Mouse (Mus musculus) E14TG2a.4 (cell line): Measurements from ENCODE around the gene Cc2d1a.
A peak's percentile ranks its signal among the peaks of the same experiment; 100 is the strongest.

Source experiments
- H3K27me3 ChIP-seq: 2 replicates; pipeline ENCODE4 v1.6.1; 2014; ENCODE audit warnings: low read length, control low read depth; ENCODE audit not compliant: insufficient read depth
- H3K36me3 ChIP-seq: 2 replicates; pipeline ENCODE4 v1.6.1; 2014; ENCODE audit warnings: low read length, control low read depth; ENCODE audit not compliant: insufficient read depth
- H3K4me1 ChIP-seq: replicated peaks from 2 replicates; pipeline ENCODE4 v1.6.1; 2014; ENCODE audit warnings: low read depth, low read length, control low read depth
- H3K4me3 ChIP-seq: replicated peaks from 2 replicates; pipeline ENCODE4 v1.5.1; 2014; ENCODE audit warnings: mild to moderate bottlenecking, low read length
- H3K9me3 ChIP-seq: 2 replicates; pipeline ENCODE4 v1.6.1; 2014; ENCODE audit warnings: low read length, control low read depth
- CTCF ChIP-seq: conservative IDR thresholded peaks from 2 replicates; pipeline ENCODE4 v1.5.1; 2014; ENCODE audit warnings: low read length
- NANOG ChIP-seq: IDR thresholded peaks from 2 replicates; pipeline ENCODE4 v1.6.1; 2014; ENCODE audit warnings: borderline replicate concordance, low read length, mixed read lengths
- POU5F1 ChIP-seq: IDR thresholded peaks from 2 replicates; pipeline ENCODE4 v1.6.1; 2014; ENCODE audit warnings: low read length, borderline replicate concordance

Cc2d1a gene

DNA sequence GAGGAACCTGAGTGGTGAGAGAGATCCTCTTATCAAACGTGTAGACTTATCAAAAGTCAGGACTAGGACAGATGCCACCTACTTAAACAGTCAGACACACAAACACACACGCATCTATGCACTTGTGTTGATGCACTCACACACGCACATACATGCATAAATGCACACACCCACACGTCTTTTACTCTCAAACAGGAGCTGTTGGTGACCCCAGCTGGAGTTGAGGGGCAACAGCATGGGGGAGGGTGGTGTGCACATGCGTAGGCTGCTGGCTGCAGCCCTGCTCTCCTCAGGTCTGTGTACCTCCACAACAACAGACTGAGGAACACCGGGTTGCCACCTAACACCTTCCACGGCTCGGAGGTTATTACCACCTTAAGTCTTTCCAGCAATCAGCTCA is 19.5 kb downstream of the Cc2d1a start:
- Histone ChIP-seq H3K27me3 (peaks cover 29% of the 10 kb centered on the region), H3K36me3 (peaks cover 14% of the 10 kb centered on the region), H3K4me1 (peaks cover 65% of the 10 kb centered on the region), H3K4me3 (0 out of 2 replicates have a peak overlapping the region, but pooled peaks have one; percentile 64), H3K9me3 (no peaks in the 10 kb centered on the region)
- TF ChIP-seq POU5F1 (no peak), CTCF (no peak), NANOG (no peak)

DNA sequence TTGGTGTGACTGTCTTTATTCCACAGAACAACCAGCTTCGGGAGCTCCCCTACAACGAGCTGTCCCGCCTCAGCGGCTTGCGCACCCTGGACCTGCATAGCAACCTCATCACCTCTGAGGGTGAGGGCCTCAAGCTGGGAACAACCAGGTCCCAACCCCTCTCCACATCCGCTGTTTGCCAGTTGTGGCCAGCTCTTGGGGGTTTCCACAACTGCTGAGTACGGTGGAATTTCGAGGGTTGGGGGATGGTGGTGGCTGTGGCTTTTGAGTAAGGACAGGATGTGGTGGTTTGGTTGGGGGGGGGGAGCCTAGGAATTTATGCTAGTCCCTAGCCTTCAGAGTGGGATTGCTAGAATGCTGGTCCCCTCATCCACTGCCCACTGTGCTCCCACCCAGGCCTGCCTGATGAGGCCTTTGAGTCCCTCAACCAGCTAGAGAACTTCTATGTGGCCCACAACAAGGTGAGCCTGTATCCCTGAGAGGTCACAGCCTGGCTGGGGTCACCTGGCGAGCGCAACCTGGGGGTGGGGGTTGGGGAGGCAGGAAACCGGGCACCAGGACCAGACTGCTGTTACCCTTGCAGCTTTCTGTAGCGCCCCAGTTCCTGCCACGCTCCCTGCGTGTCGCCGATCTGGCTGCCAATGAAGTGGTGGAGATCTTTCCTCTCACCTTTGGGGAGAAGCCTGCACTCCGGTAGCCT is 20.4 kb downstream of the Cc2d1a start:
- TF ChIP-seq NANOG (no peak), POU5F1 (no peak), CTCF (no peak)

DNA sequence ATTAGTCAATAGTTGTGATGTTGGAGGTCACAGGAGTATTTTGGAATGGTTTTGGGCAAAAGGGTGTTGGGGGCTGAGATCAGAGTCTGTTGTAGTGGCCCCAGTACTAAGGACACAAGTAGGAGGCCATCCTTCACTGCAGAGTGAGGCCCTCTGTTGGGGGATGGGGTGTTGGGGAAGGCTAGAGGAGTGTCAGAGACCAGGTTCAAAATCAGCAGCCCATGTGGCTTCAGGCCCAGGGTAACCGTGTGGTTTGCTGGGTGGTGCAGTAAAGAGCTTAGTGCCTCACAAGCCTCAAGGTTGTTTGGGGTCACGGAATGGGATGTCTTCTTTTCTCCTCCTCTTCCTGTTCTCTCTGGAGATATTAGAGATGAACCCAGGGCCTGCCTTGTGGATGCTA is 21.0 kb downstream of the Cc2d1a start:
- peaks cover 34% of the 10 kb centered on the region for H3K27me3 ChIP-seq
- H3K4me1 ChIP-seq, result peaks cover 52% of the 10 kb centered on the region
- no peak overlapping the region for H3K4me3 ChIP-seq
- TF ChIP-seq CTCF (no peak), POU5F1 (no peak), NANOG (no peak)
- H3K9me3 ChIP-seq, result no peaks in the 10 kb centered on the region
- H3K36me3 ChIP-seq, result no peaks in the 10 kb centered on the region; the same call in 1 of the 2 replicates

More for the DNA sequence above, 20.4 kb downstream of the Cc2d1a start:
- peaks cover 34% of the 10 kb centered on the region for H3K27me3 ChIP-seq
- H3K4me1 ChIP-seq, result peaks cover 58% of the 10 kb centered on the region
- H3K4me3 ChIP-seq, result peak overlapping the region; percentile 64
- peaks cover 6% of the 10 kb centered on the region for H3K36me3 ChIP-seq
- no peaks in the 10 kb centered on the region for H3K9me3 ChIP-seq

DNA sequence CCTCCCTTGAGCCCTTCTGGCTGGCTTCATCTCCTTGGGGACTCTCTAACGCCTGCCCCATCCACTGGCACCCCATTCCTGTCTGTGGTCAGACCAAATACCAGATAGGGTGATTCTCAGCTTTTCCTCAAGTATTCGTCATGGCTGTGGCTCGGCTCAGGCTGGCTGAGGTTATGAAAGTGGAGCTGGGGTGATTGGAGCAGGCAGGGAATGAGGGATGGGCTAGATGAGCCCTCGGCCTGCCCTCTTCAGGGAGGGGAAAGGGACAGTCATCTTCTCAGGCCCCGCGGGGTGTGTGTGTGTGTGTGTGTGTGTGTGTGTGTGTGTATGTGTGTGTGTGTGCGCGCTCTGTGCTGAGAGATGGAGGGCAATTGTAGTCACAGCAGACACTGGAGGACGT is 22.1 kb downstream of the Cc2d1a start, which contains the start of gene Podnl1:
Gene Podnl1 (plus strand): TSS at position 334 of the 400 bp plus-strand sequence.
- Histone ChIP-seq H3K4me3 (no peak within 1 kb of the TSS), H3K9me3 (no peaks in the 10 kb centered on the region), H3K4me1 (peaks cover 41% of the 10 kb centered on the region), H3K36me3 (no peaks in the 10 kb centered on the region), H3K27me3 (peaks cover 34% of the 10 kb centered on the region)
- no peak for TF ChIP-seq CTCF

DNA sequence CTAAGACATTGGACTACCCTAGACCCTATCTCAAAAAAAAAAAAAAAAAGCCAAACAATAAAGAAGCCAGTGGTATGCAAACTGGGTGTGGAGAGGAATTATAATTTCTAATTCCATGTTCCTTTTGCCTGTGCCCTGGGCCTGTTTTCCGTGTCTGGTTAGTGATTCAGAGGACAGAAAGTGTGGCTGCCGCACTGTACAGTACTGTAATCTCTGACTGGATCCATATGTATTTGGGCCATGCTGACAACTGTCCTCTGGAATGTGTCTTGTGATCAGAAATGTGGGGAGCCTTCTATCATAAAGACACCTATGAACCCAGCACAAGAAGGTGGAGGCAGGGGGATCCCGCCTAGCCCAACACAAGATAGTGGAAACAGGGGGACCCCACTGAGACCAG is 25.6 kb downstream of the Cc2d1a start:
- H3K4me1 ChIP-seq, result peaks cover 18% of the 10 kb centered on the region
- H3K9me3 ChIP-seq, result 0 out of 2 replicates have a peak, but pooled peaks cover 6% of the 10 kb centered on the region
- no peaks in the 10 kb centered on the region for H3K36me3 ChIP-seq
- TF ChIP-seq POU5F1 (no peak), CTCF (no peak), NANOG (no peak)
- peaks cover 18% of the 10 kb centered on the region for H3K27me3 ChIP-seq
- H3K4me3 ChIP-seq, result no peak overlapping the region

DNA sequence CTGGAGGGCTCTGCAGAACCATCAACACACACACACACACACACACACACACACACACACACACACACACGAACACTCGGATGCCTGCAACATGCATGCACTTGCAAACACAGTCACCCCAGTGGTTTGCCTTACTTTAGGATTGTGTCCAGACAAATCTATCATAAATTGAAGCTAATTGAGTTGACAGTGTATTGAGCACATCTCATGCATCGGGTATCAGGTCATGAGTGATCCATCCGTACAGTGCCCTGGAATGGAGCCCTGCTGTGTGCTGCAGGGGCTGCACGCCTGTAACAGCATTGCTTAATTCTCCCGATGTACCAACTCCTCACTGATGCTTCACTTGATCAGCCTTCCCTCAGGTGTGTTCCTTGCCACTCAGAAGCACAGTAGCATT is 32.1 kb downstream of the Cc2d1a start:
- peaks cover 3% of the 10 kb centered on the region for H3K4me1 ChIP-seq
- 0 out of 2 replicates have a peak, but pooled peaks cover 6% of the 10 kb centered on the region for H3K9me3 ChIP-seq
- TF ChIP-seq NANOG (no peak), POU5F1 (no peak), CTCF (no peak)
- H3K4me3 ChIP-seq, result no peak overlapping the region
- H3K27me3 ChIP-seq, result peaks cover 9% of the 10 kb centered on the region
- H3K36me3 ChIP-seq, result no peaks in the 10 kb centered on the region

DNA sequence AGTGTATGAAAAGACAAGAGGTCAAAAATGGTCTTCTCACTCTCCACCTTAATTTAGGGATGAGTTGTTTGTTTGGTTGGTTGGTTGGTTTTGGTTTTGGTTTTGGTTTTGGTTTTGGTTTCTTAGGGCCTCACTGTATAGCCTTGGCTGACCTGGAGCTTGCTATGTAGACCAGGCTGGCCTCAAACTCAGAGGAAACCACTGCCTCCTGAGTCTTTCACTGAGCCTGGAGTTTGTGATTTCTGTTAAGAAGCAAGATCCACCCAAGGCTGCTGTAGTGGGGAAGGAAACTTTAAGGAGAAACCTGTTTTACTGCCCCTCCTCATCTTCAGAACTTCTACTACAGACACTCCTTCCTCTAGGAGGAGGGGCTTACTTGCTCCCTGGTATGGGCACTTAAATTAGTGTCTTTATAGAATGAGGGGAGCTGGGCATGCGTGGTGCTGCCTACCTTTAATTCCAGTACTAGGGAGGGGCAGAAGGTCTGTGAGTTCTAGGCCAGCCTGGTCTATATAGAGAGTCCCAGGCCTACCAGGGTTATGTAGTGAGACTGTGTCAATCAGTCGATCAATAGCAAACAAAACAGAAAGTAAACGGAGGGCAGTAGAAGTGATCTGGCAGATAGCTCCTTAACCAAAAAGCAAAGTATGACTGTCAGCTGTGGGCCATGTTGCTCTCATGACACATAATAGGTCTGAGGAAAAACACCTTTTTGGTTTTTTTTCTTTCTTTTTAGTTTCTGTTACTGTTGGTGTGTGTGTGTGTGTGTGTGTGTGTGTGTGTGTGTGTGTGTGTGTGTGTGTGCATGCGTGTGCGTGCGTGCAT is 41.3 kb downstream of the Cc2d1a start:
- peaks cover 46% of the 10 kb centered on the region for H3K4me1 ChIP-seq
- H3K9me3 ChIP-seq, result peaks cover 3% of the 10 kb centered on the region; the same call in 1 of the 2 replicates
- no peak overlapping the region for H3K4me3 ChIP-seq
- peaks cover 17% of the 10 kb centered on the region for H3K36me3 ChIP-seq
- H3K27me3 ChIP-seq, result no peaks in the 10 kb centered on the region
- TF ChIP-seq POU5F1 (no peak), NANOG (no peak), CTCF (no peak)

DNA sequence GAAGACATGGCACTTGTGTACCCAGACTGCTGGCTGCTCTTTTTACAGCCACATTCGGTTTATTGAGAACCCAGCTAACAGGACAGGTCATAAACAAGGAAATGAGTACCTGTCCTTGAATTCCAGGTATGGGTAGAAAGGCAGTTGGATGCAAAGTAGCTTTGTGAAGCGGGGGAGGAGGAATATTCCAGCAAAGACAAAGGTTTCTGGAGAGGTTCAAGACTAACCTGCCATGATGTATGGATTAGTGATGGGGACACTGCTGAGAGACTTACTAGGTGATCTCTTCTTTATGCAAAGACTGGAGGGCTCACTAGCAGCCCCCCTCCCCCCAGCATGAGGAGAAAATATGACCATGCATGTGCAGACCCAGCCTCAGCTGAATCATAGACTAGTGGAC is 42.1 kb downstream of the Cc2d1a start:
- H3K4me1 ChIP-seq, result peaks cover 48% of the 10 kb centered on the region
- H3K4me3 ChIP-seq, result no peak overlapping the region
- no peak for TF ChIP-seq CTCF
- peaks cover 22% of the 10 kb centered on the region for H3K36me3 ChIP-seq
- H3K9me3 ChIP-seq, result peaks cover 3% of the 10 kb centered on the region; the same call in 1 of the 2 replicates
- no peaks in the 10 kb centered on the region for H3K27me3 ChIP-seq
